Mouse (Mus musculus) kidney, embryonic 14.5 days (tissue): ENCODE measurements around the gene Aldh16a1. TPM values are rescaled to one million over a fixed set of nuclear protein-coding genes. Genes with fewer than 3 reads are reported as not detected.
A peak's percentile ranks its signal among the peaks of the same experiment; 100 is the strongest.

Source experiments
- ATAC-seq: fragments of 200-750 bp; cut with Nextera tagmentation; 2 replicates; pipeline ENCODE4 v1.8.0; 2017; ENCODE audit warnings: moderate number of reproducible peaks, mild to moderate bottlenecking, moderate TSS enrichment, moderate library complexity; ENCODE audit not compliant: low FRiP score, low TSS enrichment
- H3K27ac ChIP-seq: fragments of 300-500 bp; sonication (generic); 2 replicates; pipeline ENCODE4 v1.5.1; 2014; ENCODE audit warnings: low read depth, mild to moderate bottlenecking, low read length, moderate library complexity, mixed read lengths
- H3K27me3 ChIP-seq: fragments of 300-500 bp; sonication (generic); 2 replicates; pipeline ENCODE4 v1.6.1; 2014; ENCODE audit warnings: mild to moderate bottlenecking, low read length; ENCODE audit not compliant: control insufficient read depth, insufficient read depth
- H3K36me3 ChIP-seq: fragments of 300-500 bp; sonication (generic); 2 replicates; pipeline ENCODE4 v1.6.1; 2014; ENCODE audit warnings: low read length, mixed read lengths; ENCODE audit not compliant: control insufficient read depth, insufficient read depth
- H3K4me1 ChIP-seq: fragments of 300-500 bp; sonication (generic); 2 replicates; pipeline ENCODE4 v1.6.1; 2014; ENCODE audit warnings: low read length, mixed read lengths; ENCODE audit not compliant: control insufficient read depth, insufficient read depth
- H3K4me2 ChIP-seq: fragments of 300-500 bp; sonication (generic); replicated peaks from 2 replicates; pipeline ENCODE4 v1.6.1; 2014; ENCODE audit warnings: low read depth, mild to moderate bottlenecking, low read length
- H3K4me3 ChIP-seq: fragments of 300-500 bp; sonication (generic); 2 replicates; pipeline ENCODE4 v1.5.1; 2014; ENCODE audit warnings: mild to moderate bottlenecking, low read length
- H3K9ac ChIP-seq: fragments of 300-500 bp; sonication (generic); 2 replicates; pipeline ENCODE4 v1.6.1; 2014; ENCODE audit warnings: low read depth, mild to moderate bottlenecking, low read length, moderate library complexity
- H3K9me3 ChIP-seq: fragments of 300-500 bp; sonication (generic); 2 replicates; pipeline ENCODE4 v1.6.1; 2016; ENCODE audit warnings: low read length; ENCODE audit not compliant: control insufficient read depth
- WGBS: fragments of 180-500 bp; shearing (Covaris S2); extraction: QIAGEN DNeasy Blood & Tissue Kit; methylation state at CpG from one replicate; pipeline ENCODE4 v1.1.7; 2014; 5-methylcytosine and 5-hydroxymethylcytosine counted together
- microRNA counts: library from miRNA; unstranded; fragments of <30 nt; microRNA quantifications from one replicate; lab custom pipeline; 2017
- microRNA-seq: library from miRNA; unstranded; fragments of <30 nt; microRNA quantifications from one replicate; pipeline ENCODE4, GENCODE M21; 2016
- polyA plus RNA-seq: library from polyadenylated mRNA; unstranded; fragments of >200 nt; fragmentation: Nextera tagmentation; extraction: Ambion mirVana; gene quantifications from 2 replicates; pipeline ENCODE4 v1.2.1, GENCODE M21; 2014

The Aldh16a1 gene
- polyA plus RNA-seq, 1 experiment from 2014 or later, result 58.0 TPM

GRCm38 (mm10) chr7:45091001-45091990 lies 63.1 kb downstream of the Aldh16a1 start:
- peaks cover 27% of the 10 kb centered on the region; the same call in 1 of the 2 replicates for H3K4me1 ChIP-seq
- H3K4me2 ChIP-seq, result peak overlapping the region; percentile 76
- no peaks in the 10 kb centered on the region for H3K9me3 ChIP-seq
- H3K27ac ChIP-seq, result peak overlapping the region; percentile 83
- 9% methylated on average over 35 of the region's 35 CpGs for WGBS
- peak overlapping the region; percentile 78 for H3K9ac ChIP-seq
- peaks cover 29% of the 10 kb centered on the region for H3K36me3 ChIP-seq
- peak overlapping the region; percentile 58 for H3K4me3 ChIP-seq
- no peaks in the 10 kb centered on the region for H3K27me3 ChIP-seq
- peak; percentile 41 for ATAC-seq

MicroRNAs within 50 kb of the gene (microRNA counts, 519-probe panel; counts per million panel counts)
- microRNA mmu-miR-150 (lab: Ali Mortazavi, UCI), result 2,467 counts per million, percentile 5 among the panel's probes with 10 or more counts

Small RNAs within 50 kb of the gene (microRNA-seq; reads per million reads assigned to microRNA genes)
- 14.5 reads per million, percentile 31 among the genes with 10 or more reads in this experiment for gene Mir150
- 25.9 reads per million, percentile 37 among the genes with 10 or more reads in this experiment for gene Mir5121
- gene Mir7055, result not detected

Other genes starting within 250 kb of the Aldh16a1 start
- gene Ap2a1, start 225.1 kb downstream of the Aldh16a1 start, polyA plus RNA-seq, result 80.5 and 88.5 TPM in 2 replicates
- 0.37 TPM in 1 of 2 replicates, not detected in the other for gene Tsks, start 211.4 kb downstream of the Aldh16a1 start, polyA plus RNA-seq
- gene Cpt1c, start 179.7 kb downstream of the Aldh16a1 start, polyA plus RNA-seq, result 13.7 and 19.2 TPM in 2 replicates
- gene Prmt1, start 168.0 kb downstream of the Aldh16a1 start, polyA plus RNA-seq, result 258 and 308 TPM in 2 replicates
- gene Irf3, start 156.9 kb downstream of the Aldh16a1 start, polyA plus RNA-seq, result 66.2 and 81.6 TPM in 2 replicates
- gene Bcl2l12, start 155.9 kb downstream of the Aldh16a1 start, polyA plus RNA-seq, result 54.9 and 71.1 TPM in 2 replicates
- gene Scaf1, start 138.2 kb downstream of the Aldh16a1 start, polyA plus RNA-seq, result 46.5 and 54.0 TPM in 2 replicates
- gene Rras, start 136.6 kb downstream of the Aldh16a1 start, polyA plus RNA-seq, result 31.8 and 35.2 TPM in 2 replicates
- gene Prr12, start 101.7 kb downstream of the Aldh16a1 start, polyA plus RNA-seq, result 16.3 and 18.9 TPM in 2 replicates
- 65.3 and 75.0 TPM in 2 replicates for gene Nosip, start 92.2 kb downstream of the Aldh16a1 start, polyA plus RNA-seq
- gene Prrg2, start 91.9 kb downstream of the Aldh16a1 start, polyA plus RNA-seq, result 27.0 and 27.3 TPM in 2 replicates
- 301 and 308 TPM in 2 replicates for gene Rcn3, start 62.4 kb downstream of the Aldh16a1 start, polyA plus RNA-seq
- 48.9 and 67.4 TPM in 2 replicates for gene Fcgrt, start 50.7 kb downstream of the Aldh16a1 start, polyA plus RNA-seq
- 1,882 and 1,923 TPM in 2 replicates for gene Rps11, start 30.1 kb downstream of the Aldh16a1 start, polyA plus RNA-seq
- 1,416 and 1,603 TPM in 2 replicates for gene Rpl13a, start 25.8 kb downstream of the Aldh16a1 start, polyA plus RNA-seq
- gene Gm45713, start 18.4 kb downstream of the Aldh16a1 start, polyA plus RNA-seq, result 0.19 and 0.47 TPM in 2 replicates
- 1.0 and 1.3 TPM in 2 replicates for gene Flt3l, start 18.2 kb downstream of the Aldh16a1 start, polyA plus RNA-seq
- 101 and 110 TPM in 2 replicates for gene Pih1d1, start 281 bp downstream of the Aldh16a1 start, polyA plus RNA-seq
- gene Slc17a7, start 9.4 kb upstream of the Aldh16a1 start, polyA plus RNA-seq, result 0.10 and 0.28 TPM in 2 replicates
- gene Gfy, start 25.0 kb upstream of the Aldh16a1 start, polyA plus RNA-seq, result not detected in 2 replicates
- gene Pth2, start 26.4 kb upstream of the Aldh16a1 start, polyA plus RNA-seq, result not detected in 2 replicates
- gene Ccdc155, start 50.3 kb upstream of the Aldh16a1 start, polyA plus RNA-seq, result 0.93 and 1.1 TPM in 2 replicates
- gene Dkkl1, start 57.6 kb upstream of the Aldh16a1 start, polyA plus RNA-seq, result 0.44 and 1.1 TPM in 2 replicates
- 206 and 234 TPM in 2 replicates for gene Tead2, start 61.2 kb upstream of the Aldh16a1 start, polyA plus RNA-seq
- 0.60 and 1.2 TPM in 2 replicates for gene Cd37, start 84.5 kb upstream of the Aldh16a1 start, polyA plus RNA-seq
- 0.18 and 0.20 TPM in 2 replicates for gene Slc6a16, start 86.5 kb upstream of the Aldh16a1 start, polyA plus RNA-seq
- gene Slc6a21, start 122.9 kb upstream of the Aldh16a1 start, polyA plus RNA-seq, result not detected in 2 replicates
- 10.1 and 11.3 TPM in 2 replicates for gene Trpm4, start 179.2 kb upstream of the Aldh16a1 start, polyA plus RNA-seq
- 1.5 and 2.7 TPM in 2 replicates for gene Hrc, start 180.7 kb upstream of the Aldh16a1 start, polyA plus RNA-seq
- 6.7 and 7.6 TPM in 2 replicates for gene Ppfia3, start 212.4 kb upstream of the Aldh16a1 start, polyA plus RNA-seq
- gene Lin7b, start 216.0 kb upstream of the Aldh16a1 start, polyA plus RNA-seq, result 0.57 and 0.66 TPM in 2 replicates
- 100 and 171 TPM in 2 replicates for gene Snrnp70, start 241.2 kb upstream of the Aldh16a1 start, polyA plus RNA-seq